ENCODE assay signal across 8 mouse cellular contexts in the genomic region with DNA sequence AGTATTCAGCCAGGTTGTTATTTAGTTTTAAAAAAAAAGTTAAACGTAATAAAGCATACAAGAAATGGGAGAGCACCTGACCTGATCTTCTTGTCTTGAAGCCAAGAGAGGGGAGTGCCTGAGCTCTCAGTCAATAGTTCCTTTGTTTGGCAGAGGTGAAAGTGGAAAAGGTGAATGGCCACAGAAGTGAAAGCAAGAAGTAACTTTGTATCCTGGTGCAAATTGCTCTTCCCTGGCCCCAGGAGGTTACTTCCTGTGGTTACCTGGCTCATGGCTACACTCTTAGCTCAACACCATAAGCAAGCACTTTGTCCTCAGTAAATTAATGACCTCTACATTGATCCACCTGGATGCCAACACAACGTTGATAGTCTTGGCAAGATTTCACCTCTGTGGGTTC. TPM values are rescaled to one million over a fixed set of nuclear protein-coding genes. Genes with fewer than 3 reads are reported as not detected.
A peak's percentile ranks its signal among the peaks of the same experiment; 100 is the strongest.
DNase-seq lines count a peak whose midpoint lies in the region; ATAC-seq and TF ChIP-seq lines count a peak whose summit lies in the region.

Gene Tlr3, minus strand, starts transcription at position 199 of the 400 bp plus-strand sequence.

- H3K27ac ChIP-seq in neural tube, embryonic 11.5 days (ENCODE audit: low read depth, low read length): no peak within 1 kb of the TSS
- H3K27ac ChIP-seq in forebrain, embryonic 14.5 days (ENCODE audit: low read depth, low read length): no peak within 1 kb of the TSS
- H3K27ac ChIP-seq in limb, embryonic 10.5 days: peak within 1 kb of the TSS; percentile 77

- H3K27me3 ChIP-seq in neural tube, embryonic 11.5 days (ENCODE audit: control insufficient read depth, insufficient read depth, low read length): no peaks in the 10 kb centered on the region
- H3K27me3 ChIP-seq in forebrain, embryonic 14.5 days (replicated peaks; ENCODE audit: control insufficient read depth, insufficient read depth, low read length): no peaks in the 10 kb centered on the region
- no peaks in the 10 kb centered on the region for H3K27me3 ChIP-seq in limb, embryonic 10.5 days (ENCODE audit: low read depth, poor library complexity, severe bottlenecking)
- peaks cover 5% of the 10 kb centered on the region for H3K27me3 ChIP-seq in myocyte (ENCODE audit: control insufficient read depth, insufficient read depth, insufficient read length)

- no peak for ATAC-seq in neural tube, embryonic 11.5 days (ENCODE audit: insufficient read depth, low FRiP score, low TSS enrichment)
- ATAC-seq in forebrain, embryonic 14.5 days: no peak

- H3K4me3 ChIP-seq in neural tube, embryonic 11.5 days (ENCODE audit: low read depth, low read length): peak within 1 kb of the TSS; percentile 19
- H3K4me3 ChIP-seq in forebrain, embryonic 14.5 days (ENCODE audit: low read depth, low read length): peak within 1 kb of the TSS; percentile 21
- peak within 1 kb of the TSS; percentile 44 for H3K4me3 ChIP-seq in limb, embryonic 10.5 days
- peak within 1 kb of the TSS; percentile 29 for H3K4me3 ChIP-seq in myocyte

- TF ChIP-seq POLR2A in myocyte (IDR thresholded peaks at IDR 0.05; ENCODE audit: insufficient read length, low read depth): no peak

- H3ac ChIP-seq in myocyte (ENCODE audit: control insufficient read depth, insufficient read length): no peak within 1 kb of the TSS

- H3K9ac ChIP-seq in neural tube, embryonic 11.5 days (ENCODE audit: low read length): peak within 1 kb of the TSS; percentile 27
- peak within 1 kb of the TSS; percentile 38; the same call in 1 of the 2 replicates for H3K9ac ChIP-seq in forebrain, embryonic 14.5 days (ENCODE audit: low read length)

- H3K79me2 ChIP-seq in myocyte (ENCODE audit: control insufficient read depth, insufficient read depth): no peaks in the 10 kb centered on the region

- no peaks in the 10 kb centered on the region for H3K36me3 ChIP-seq in neural tube, embryonic 11.5 days (ENCODE audit: control insufficient read depth, insufficient read depth, low read length)
- no peaks in the 10 kb centered on the region for H3K36me3 ChIP-seq in forebrain, embryonic 14.5 days (ENCODE audit: control insufficient read depth, insufficient read depth, low read length)
- H3K36me3 ChIP-seq in limb, embryonic 10.5 days: no peaks in the 10 kb centered on the region
- H3K36me3 ChIP-seq in myocyte (ENCODE audit: control insufficient read depth, insufficient read depth): no peaks in the 10 kb centered on the region

- DNase-seq in neural tube, embryonic 11.5 days (ENCODE audit: low spot score): no peak
- DNase-seq in neural tube, embryonic 10.5 days (ENCODE audit: extremely low spot score, low spot score): no peak
- no peak for DNase-seq in forebrain, embryonic 14.5 days (ENCODE audit: low spot score)
- DNase-seq in limb, embryonic 10.5 days (ENCODE audit: low spot score): no peak
- no peak for DNase-seq in gastrocnemius, postnatal 10 days
- DNase-seq in spleen, postnatal 4 days (ENCODE audit: low spot score in 2 of 2): no peak
- no peak for DNase-seq in frontal cortex, postnatal 25 days (ENCODE audit: low spot score in 2 of 2)

- no peaks in the 10 kb centered on the region for H3K9me3 ChIP-seq in neural tube, embryonic 11.5 days (ENCODE audit: control insufficient read depth, low read length)
- H3K9me3 ChIP-seq in forebrain, embryonic 14.5 days (replicated peaks; ENCODE audit: control insufficient read depth, low read length): no peaks in the 10 kb centered on the region
- H3K9me3 ChIP-seq in limb, embryonic 10.5 days (replicated peaks): no peaks in the 10 kb centered on the region

- WGBS in neural tube, embryonic 11.5 days: 75% methylated on average over 2 of the region's 2 CpGs
- WGBS in forebrain, embryonic 14.5 days: 54% methylated on average over 2 of the region's 2 CpGs
- 74% methylated on average over 2 of the region's 2 CpGs for WGBS in limb, embryonic 10.5 days

- no peaks in the 10 kb centered on the region for H3K4me1 ChIP-seq in neural tube, embryonic 11.5 days (ENCODE audit: control insufficient read depth, insufficient read depth, low read length)
- 0 out of 2 replicates have a peak, but pooled peaks cover 7% of the 10 kb centered on the region for H3K4me1 ChIP-seq in forebrain, embryonic 14.5 days (ENCODE audit: control insufficient read depth, insufficient read depth, low read length)
- peaks cover 11% of the 10 kb centered on the region; the same call in 1 of the 2 replicates for H3K4me1 ChIP-seq in limb, embryonic 10.5 days

- peak within 1 kb of the TSS; percentile 44 for H3K4me2 ChIP-seq in neural tube, embryonic 11.5 days (ENCODE audit: low read depth)
- H3K4me2 ChIP-seq in forebrain, embryonic 14.5 days (ENCODE audit: low read length): peak within 1 kb of the TSS; percentile 56
- H3K4me2 ChIP-seq in myocyte (ENCODE audit: low read depth): peak within 1 kb of the TSS; percentile 88

TF ChIP-seq in myocyte, 11 proteins besides CTCF, POLR2A, EP300 and RAD21:
- TF ChIP-seq TCF3 (IDR thresholded peaks at IDR 0.05; ENCODE audit: insufficient read length, low read depth) (no peak), SRF (IDR thresholded peaks at IDR 0.05; ENCODE audit: control insufficient read depth, insufficient read length, low read depth) (no peak), MAX (IDR thresholded peaks at IDR 0.05; ENCODE audit: low read depth) (no peak), E2F4 (IDR thresholded peaks at IDR 0.05; ENCODE audit: insufficient read depth) (no peak), POLR2AphosphoS2 (IDR thresholded peaks at IDR 0.05; ENCODE audit: insufficient read length, low read depth) (no peak), USF1 (IDR thresholded peaks at IDR 0.05; ENCODE audit: low read depth) (no peak), TCF12 (IDR thresholded peaks at IDR 0.05; ENCODE audit: insufficient read depth, poor library complexity, severe bottlenecking) (no peak), REST (IDR thresholded peaks at IDR 0.05; ENCODE audit: insufficient read depth, insufficient read length) (no peak), CEBPB (IDR thresholded peaks at IDR 0.05; ENCODE audit: insufficient read depth, poor library complexity, severe bottlenecking) (no peak), MYOG (IDR thresholded peaks at IDR 0.05; ENCODE audit: control insufficient read depth in 1 of 3, insufficient read depth in 1 of 3, insufficient read length in 2 of 3, low read depth in 2 of 3) (no peak), MYOD1 (IDR thresholded peaks at IDR 0.05; ENCODE audit: control insufficient read depth in 1 of 3, insufficient read length in 2 of 3, low read depth in 2 of 3) (no peak)
TF ChIP-seq in myocyte: peak in this region for 0.

RNA-seq across cellular contexts. Expression of gene Tlr3, which starts in this region (rescaled TPM):
- 0.58 and 1.8 TPM in 2 replicates for polyA plus RNA-seq in neural tube, embryonic 11.5 days (2014; fragmentation: Nextera tagmentation; extraction: Ambion mirVana)
- 1.4 and 1.6 TPM in 2 replicates for polyA plus RNA-seq in forebrain, embryonic 14.5 days (2014; fragmentation: Nextera tagmentation; extraction: Ambion mirVana)
- polyA plus RNA-seq in limb, embryonic 10.5 days (2016; fragmentation: Nextera tagmentation; extraction: Ambion mirVana): 0.48 and 0.74 TPM in 2 replicates
- polyA plus RNA-seq in myocyte (2012; fragmentation: generic; extraction: Trizol): 0.06 TPM
- total RNA-seq in gastrocnemius, postnatal 10 days (2021): 1 to 10 TPM; 3.8 TPM
